Mouse (Mus musculus): ENCODE measurements at regions not wholly inside any gene's neighbourhood (a gene's known extent, or its start where the extent isn't known, plus 50 kb on each side); places are given as distances from the start of the nearest gene placed in this dataset.

DNA sequence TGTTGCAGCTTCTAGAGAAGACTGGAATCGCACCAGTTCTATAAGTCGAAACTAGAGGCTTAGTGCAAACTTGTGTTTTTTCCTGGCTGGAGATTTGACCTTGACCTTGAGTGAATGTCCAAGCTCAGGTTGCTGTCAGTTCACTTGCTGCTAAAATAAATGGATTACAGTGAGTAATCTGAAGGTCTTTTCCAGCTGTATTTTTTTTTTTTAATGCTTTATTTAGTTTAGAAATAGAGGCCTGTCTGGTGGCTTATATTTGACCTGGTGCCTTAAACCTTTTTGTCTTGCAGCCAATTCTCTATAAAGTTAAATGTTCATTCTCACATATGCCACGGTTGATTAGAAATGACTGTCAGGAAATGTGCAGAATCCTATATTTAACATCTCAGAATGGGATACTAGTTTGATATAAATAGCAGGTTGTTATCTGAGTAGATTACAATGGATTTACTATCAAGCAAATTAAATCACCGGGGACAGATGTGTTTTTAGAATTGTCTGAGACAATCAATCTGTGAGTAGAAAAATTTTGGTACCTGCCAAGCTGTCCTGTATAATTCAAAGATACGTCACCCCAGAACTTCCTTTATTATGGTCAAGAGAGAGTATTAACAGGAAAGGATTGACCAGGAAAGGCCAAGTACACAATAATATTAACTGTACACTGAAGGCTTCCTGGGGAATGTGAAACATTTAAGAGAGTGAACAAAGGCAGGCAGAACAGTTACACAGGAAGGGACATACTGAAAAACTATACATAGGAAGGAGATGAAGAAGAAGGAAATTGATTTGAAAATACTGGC, 650.3 kb upstream of the Stxbp6 start:
- TF ChIP-seq CTCF (IDR thresholded peaks at IDR 0.05; ENCODE audit: borderline replicate concordance, insufficient read depth, low read depth, low read length) (no peak), POLR2A (IDR thresholded peaks at IDR 0.05; ENCODE audit: borderline replicate concordance, insufficient read depth, low read length) (no peak)
